Mouse (Mus musculus) hindbrain, embryonic 13.5 days (tissue): ENCODE measurements at regions not wholly inside any gene's neighbourhood (a gene's known extent, or its start where the extent isn't known, plus 50 kb on each side); places are given as distances from the start of the nearest gene placed in this dataset.

Experiments
- ATAC-seq: fragments of 200-750 bp; cut with Nextera tagmentation; 2 replicates; pipeline ENCODE4 v1.8.0; 2017; ENCODE audit warnings: moderate TSS enrichment; ENCODE audit not compliant: low FRiP score
- H3K27ac ChIP-seq: fragments of 300-500 bp; sonication (generic); 2 replicates; pipeline ENCODE4 v1.5.1; 2015; ENCODE audit warnings: inconsistent platforms, mild to moderate bottlenecking, moderate library complexity
- H3K27me3 ChIP-seq: fragments of 300-500 bp; sonication (generic); 2 replicates; pipeline ENCODE4 v1.6.1; 2015; ENCODE audit warnings: mild to moderate bottlenecking, inconsistent platforms
- H3K36me3 ChIP-seq: fragments of 300-500 bp; sonication (generic); 2 replicates; pipeline ENCODE4 v1.6.1; 2015; ENCODE audit warnings: mild to moderate bottlenecking, inconsistent platforms
- H3K4me1 ChIP-seq: fragments of 300-500 bp; sonication (generic); replicated peaks from 2 replicates; pipeline ENCODE4 v1.6.1; 2015; ENCODE audit warnings: inconsistent platforms
- H3K4me2 ChIP-seq: fragments of 300-500 bp; sonication (generic); 2 replicates; pipeline ENCODE4 v1.6.1; 2015; ENCODE audit warnings: inconsistent platforms, mild to moderate bottlenecking, moderate library complexity
- H3K4me3 ChIP-seq: fragments of 300-500 bp; sonication (generic); 2 replicates; pipeline ENCODE4 v1.5.1; 2015; ENCODE audit warnings: mild to moderate bottlenecking, inconsistent platforms
- H3K9ac ChIP-seq: fragments of 300-500 bp; sonication (generic); 2 replicates; pipeline ENCODE4 v1.6.1; 2015; ENCODE audit warnings: mild to moderate bottlenecking, inconsistent platforms
- H3K9me3 ChIP-seq: fragments of 300-500 bp; sonication (generic); 2 replicates; pipeline ENCODE4 v1.6.1; 2016; ENCODE audit warnings: inconsistent platforms
- WGBS: fragments of 180-500 bp; shearing (Covaris S2); methylation state at CpG from one replicate; pipeline ENCODE4 v1.1.7; 2015; 5-methylcytosine and 5-hydroxymethylcytosine counted together

DNA sequence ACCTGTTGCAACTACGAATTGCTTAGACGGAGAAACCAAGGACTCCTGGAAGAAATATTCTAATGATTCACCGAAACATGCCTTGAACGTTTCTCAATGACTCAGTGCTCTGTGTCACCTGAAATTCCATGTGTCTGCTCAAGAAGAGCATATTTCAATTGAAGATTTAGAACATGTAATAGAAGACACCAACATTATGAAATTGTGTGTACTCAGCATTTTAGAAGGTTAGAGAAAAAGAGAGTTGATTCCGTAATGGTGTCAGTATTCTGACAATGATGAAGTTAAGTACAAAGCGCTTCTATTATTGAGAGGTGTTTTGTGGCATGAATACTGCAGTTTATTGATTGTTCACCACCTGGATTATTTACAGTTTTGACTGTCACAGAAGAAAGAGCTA lies 159.1 kb upstream of the Gap43 start:
- no peaks in the 10 kb centered on the region for H3K9me3 ChIP-seq
- ATAC-seq: no peak
- no peak overlapping the region for H3K4me2 ChIP-seq
- H3K27ac ChIP-seq: no peak overlapping the region
- H3K27me3 ChIP-seq: no peaks in the 10 kb centered on the region
- H3K9ac ChIP-seq: no peak overlapping the region
- WGBS: 94% methylated on average over 6 of the region's 6 CpGs
- no peaks in the 10 kb centered on the region for H3K4me1 ChIP-seq
- no peak overlapping the region for H3K4me3 ChIP-seq
- no peaks in the 10 kb centered on the region for H3K36me3 ChIP-seq

DNA sequence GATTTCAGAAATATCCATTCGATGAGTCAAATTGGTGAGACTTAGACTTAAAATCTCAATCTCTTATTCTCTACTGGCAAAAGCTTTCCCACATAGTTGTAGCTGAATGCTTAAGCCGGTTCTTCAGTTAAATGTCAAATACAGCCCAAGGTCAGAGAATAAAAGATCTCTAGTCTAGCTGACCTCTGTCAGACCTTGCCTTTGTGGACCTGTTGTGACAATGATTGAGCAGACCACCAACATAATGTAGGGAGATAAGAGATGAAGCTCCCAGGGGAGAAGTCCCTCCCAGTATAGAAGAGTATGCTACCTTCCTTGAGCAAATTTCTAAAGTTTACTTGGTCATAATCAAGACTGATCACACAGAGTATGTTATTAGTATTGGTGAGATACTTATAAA lies 157.9 kb upstream of the Gap43 start:
- no peak overlapping the region for H3K4me2 ChIP-seq
- 52% methylated on average over 2 of the region's 2 CpGs for WGBS
- no peaks in the 10 kb centered on the region for H3K36me3 ChIP-seq
- H3K27me3 ChIP-seq: no peaks in the 10 kb centered on the region
- H3K9ac ChIP-seq: no peak overlapping the region
- H3K9me3 ChIP-seq: no peaks in the 10 kb centered on the region
- H3K4me3 ChIP-seq: no peak overlapping the region
- no peaks in the 10 kb centered on the region for H3K4me1 ChIP-seq
- ATAC-seq: no peak
- no peak overlapping the region for H3K27ac ChIP-seq

DNA sequence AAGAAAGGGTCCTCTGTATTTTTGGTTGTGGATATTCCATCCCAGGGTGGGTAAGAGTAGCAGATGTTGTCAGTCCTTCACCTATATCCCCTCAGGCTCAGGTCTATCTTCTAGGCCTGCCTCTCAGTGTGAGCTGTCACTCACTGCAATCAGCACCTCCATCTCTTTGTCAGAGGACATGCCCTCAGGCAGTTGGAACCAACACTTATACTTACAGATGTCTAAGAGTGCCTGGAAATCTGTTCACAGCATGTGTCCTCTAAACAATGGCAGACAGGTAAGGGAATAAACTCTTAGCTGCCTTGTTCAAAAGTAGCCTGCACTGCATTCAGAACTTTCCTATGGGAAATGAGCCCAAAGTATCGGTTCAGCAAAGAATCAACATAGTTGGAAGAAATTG lies 153.1 kb upstream of the Gap43 start:
- Histone ChIP-seq H3K36me3 (no peaks in the 10 kb centered on the region), H3K4me1 (peaks cover 4% of the 10 kb centered on the region), H3K27me3 (no peaks in the 10 kb centered on the region), H3K4me3 (no peak overlapping the region), H3K9me3 (no peaks in the 10 kb centered on the region), H3K9ac (no peak overlapping the region), H3K4me2 (no peak overlapping the region), H3K27ac (no peak overlapping the region)
- WGBS: 95% methylated on average over 1 of the region's 1 CpGs
- no peak for ATAC-seq

DNA sequence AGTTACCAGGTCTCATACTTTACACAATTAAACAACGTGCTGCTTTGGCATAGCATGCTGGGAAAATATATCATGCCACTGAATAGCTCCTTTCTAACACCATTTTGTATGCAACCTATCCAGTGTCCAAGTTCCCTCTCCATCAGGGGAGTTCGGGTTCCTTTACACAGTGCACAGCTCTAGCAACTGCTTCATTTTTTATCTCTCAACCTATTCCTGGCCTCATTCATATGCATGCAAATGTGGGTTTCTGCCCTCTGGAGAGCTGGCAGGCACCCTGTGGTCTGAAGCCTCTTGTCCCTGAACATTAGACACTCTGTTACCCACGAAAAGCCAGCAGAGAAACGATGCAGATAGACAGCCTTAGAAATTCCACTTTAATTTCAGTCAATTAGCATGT lies 148.3 kb upstream of the Gap43 start:
- H3K9ac ChIP-seq: no peak overlapping the region
- ATAC-seq: no peak
- WGBS: 27% methylated on average over 4 of the region's 4 CpGs

DNA sequence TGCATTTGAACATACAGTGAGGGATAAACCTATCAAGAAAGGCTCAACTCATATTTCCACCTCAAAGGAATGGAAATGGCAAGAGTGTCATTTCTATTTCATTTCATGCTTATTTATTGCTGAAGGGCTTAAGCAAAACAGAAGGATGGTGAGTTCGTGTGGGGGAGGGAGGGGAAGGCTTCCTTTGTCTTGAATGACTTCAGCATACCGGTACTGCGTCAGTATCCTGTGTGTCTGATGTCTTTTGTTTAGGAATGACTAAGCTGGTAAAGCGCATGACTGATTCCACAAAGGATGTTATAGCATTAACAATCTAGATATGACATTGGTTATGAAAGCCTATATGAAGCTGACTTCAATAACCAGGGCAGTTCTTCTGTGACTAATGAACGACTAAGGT lies 139.5 kb upstream of the Gap43 start:
- Histone ChIP-seq H3K9me3 (no peaks in the 10 kb centered on the region), H3K9ac (no peak overlapping the region), H3K4me3 (no peak overlapping the region), H3K4me1 (no peaks in the 10 kb centered on the region), H3K36me3 (no peaks in the 10 kb centered on the region), H3K27ac (no peak overlapping the region), H3K27me3 (no peaks in the 10 kb centered on the region), H3K4me2 (no peak overlapping the region)
- ATAC-seq: no peak
- 44% methylated on average over 5 of the region's 5 CpGs for WGBS

More for the DNA sequence above, 148.3 kb upstream of the Gap43 start:
- no peak overlapping the region for H3K4me3 ChIP-seq
- no peak overlapping the region for H3K4me2 ChIP-seq
- H3K9me3 ChIP-seq: no peaks in the 10 kb centered on the region
- no peak overlapping the region for H3K27ac ChIP-seq
- H3K27me3 ChIP-seq: no peaks in the 10 kb centered on the region
- H3K4me1 ChIP-seq: peaks cover 4% of the 10 kb centered on the region
- no peaks in the 10 kb centered on the region for H3K36me3 ChIP-seq

DNA sequence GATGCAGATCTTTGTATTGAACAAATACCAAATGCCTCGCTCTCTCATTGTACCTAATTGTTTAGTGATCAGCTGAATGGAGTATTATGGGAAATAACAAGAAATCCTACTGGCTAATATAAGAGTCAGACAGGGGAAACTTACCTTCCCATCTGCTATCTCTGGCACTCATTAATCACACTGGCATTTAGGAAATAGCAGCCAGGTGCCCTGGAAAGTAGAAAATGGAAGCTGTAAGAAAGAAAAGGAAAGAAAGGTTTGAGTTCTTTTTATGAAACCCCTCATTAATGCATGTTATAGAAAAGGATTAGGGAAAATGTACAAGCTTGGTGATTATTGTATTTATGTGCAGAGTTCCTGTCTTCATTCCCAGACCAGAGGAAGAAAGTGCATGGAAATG lies 126.5 kb upstream of the Gap43 start:
- no peak overlapping the region for H3K9ac ChIP-seq
- ATAC-seq: no peak
- no peaks in the 10 kb centered on the region for H3K9me3 ChIP-seq
- no peak overlapping the region for H3K27ac ChIP-seq
- 37% methylated on average over 1 of the region's 1 CpGs for WGBS
- H3K4me1 ChIP-seq: peaks cover 7% of the 10 kb centered on the region
- H3K4me2 ChIP-seq: no peak overlapping the region
- H3K36me3 ChIP-seq: no peaks in the 10 kb centered on the region
- H3K4me3 ChIP-seq: no peak overlapping the region
- no peaks in the 10 kb centered on the region for H3K27me3 ChIP-seq

DNA sequence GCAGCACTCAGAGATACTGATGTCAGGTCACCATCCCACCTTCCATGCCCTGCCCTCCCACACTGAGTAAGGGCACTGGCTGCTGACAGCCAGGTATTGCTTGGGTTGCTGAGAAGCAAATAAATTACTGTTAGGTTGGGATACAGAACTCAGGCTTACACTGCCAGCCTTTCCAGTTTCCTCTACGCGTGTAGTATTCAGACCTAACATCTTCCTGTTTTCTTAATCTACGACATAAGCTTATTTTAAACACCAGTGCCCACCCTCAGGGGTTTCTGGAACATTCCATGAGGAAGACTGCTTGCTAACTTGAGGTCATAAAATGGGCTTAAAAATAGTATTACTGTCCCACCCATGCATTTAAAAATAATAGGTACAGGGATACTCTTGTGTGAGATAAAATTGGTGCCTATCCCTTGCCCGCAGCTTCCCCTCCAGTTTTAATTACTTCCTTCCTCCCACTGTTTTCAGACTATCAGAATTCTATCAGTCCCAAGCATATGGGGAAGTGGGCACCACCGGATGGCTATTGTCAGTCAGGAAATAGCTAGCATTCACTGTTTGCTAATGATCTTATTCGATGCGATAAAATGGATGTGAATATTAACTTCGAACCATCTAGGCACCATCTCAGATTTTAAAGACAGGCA lies 116.0 kb upstream of the Gap43 start:
- Histone ChIP-seq H3K27ac (no peak overlapping the region), H3K4me3 (no peak overlapping the region), H3K9ac (no peak overlapping the region), H3K4me1 (no peaks in the 10 kb centered on the region), H3K27me3 (no peaks in the 10 kb centered on the region), H3K36me3 (no peaks in the 10 kb centered on the region), H3K4me2 (no peak overlapping the region), H3K9me3 (no peaks in the 10 kb centered on the region)
- ATAC-seq: no peak
- WGBS: 84% methylated on average over 8 of the region's 8 CpGs

DNA sequence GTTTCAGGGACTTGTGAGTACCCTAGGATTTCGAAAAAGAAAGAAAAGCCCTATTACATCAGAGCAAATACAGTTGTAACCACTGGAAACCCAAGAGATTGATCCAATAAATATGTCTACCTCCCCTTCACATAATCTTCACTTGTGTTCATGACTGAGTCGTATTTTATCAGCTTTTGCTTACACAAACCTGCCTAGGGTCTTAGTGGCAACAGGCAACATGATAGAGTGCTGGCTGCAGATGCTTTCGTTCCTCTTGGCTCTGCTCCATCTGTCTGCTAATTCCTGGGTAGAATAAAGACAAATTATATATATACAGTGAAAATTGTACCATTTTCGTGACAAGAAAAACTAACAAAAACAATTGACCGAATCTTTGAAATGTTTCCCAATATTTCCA lies 112.9 kb upstream of the Gap43 start:
- no peaks in the 10 kb centered on the region for H3K4me1 ChIP-seq
- WGBS: 71% methylated on average over 5 of the region's 5 CpGs
- no peaks in the 10 kb centered on the region for H3K27me3 ChIP-seq
- no peak for ATAC-seq
- H3K9ac ChIP-seq: no peak overlapping the region
- no peaks in the 10 kb centered on the region for H3K36me3 ChIP-seq
- H3K9me3 ChIP-seq: no peaks in the 10 kb centered on the region
- H3K27ac ChIP-seq: no peak overlapping the region
- H3K4me3 ChIP-seq: no peak overlapping the region
- no peak overlapping the region for H3K4me2 ChIP-seq

DNA sequence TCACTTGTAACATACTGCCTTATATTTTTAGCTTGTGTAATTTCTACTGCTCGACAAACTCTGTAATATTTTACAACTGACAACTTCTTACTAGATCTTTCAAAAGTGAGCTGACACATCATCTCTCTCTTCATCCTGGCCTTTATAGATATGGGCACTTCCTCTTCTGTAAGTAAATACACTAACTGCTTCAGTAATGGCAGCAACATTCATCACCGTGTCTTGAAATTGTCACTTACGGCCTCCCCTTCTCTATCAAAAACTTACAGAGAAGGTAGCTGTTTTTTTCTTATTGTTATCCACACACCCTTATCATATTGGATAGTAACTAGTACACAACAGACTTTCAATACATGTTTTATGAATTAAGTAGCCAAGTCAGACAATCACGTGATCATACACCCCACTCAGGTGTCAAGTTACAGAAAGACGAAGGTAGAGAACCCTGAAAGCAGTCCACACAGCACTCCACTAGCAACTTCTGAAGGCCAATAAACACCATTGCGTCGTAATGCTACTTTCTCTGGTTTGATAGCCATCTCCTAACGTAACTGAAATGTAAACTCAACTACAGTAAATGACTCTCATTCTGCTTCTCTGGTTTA lies 109.5 kb upstream of the Gap43 start:
- no peak for ATAC-seq
- Histone ChIP-seq H3K4me2 (no peak overlapping the region), H3K9ac (no peak overlapping the region), H3K4me3 (no peak overlapping the region), H3K4me1 (peaks cover 10% of the 10 kb centered on the region), H3K36me3 (no peaks in the 10 kb centered on the region), H3K27me3 (no peaks in the 10 kb centered on the region), H3K27ac (no peak overlapping the region), H3K9me3 (no peaks in the 10 kb centered on the region)
- 91% methylated on average over 8 of the region's 8 CpGs for WGBS

DNA sequence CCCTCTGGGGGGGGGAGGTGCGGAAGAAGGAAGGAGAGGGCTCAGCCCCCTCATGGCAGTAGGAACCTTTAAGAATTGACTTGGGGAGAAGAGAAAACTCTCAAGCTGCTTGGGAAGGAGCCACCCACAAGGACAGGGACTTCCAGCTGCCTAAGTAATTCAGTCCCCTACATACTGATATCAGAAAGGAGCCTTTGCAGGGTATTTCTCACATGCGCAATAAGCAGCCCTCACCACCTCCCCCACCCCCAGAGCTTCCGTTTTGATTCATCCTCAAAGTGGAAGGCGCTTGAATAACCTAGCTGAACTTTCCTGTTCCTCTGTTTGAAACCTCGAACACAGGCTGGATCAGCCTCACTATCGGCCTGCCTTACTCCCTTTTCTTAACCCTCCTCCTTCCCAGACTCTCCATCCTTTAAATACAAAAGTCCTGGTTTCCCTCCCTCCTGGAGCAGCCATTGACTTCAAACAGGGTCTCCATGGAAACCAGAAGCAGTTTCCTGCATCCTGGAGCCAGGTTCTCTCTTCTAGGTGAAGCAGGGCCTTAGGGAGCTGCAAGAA lies 104.5 kb upstream of the Gap43 start:
- Histone ChIP-seq H3K27ac (peak overlapping the region; percentile 94), H3K9me3 (no peaks in the 10 kb centered on the region), H3K4me2 (peak overlapping the region; percentile 50), H3K4me3 (peak overlapping the region; percentile 25), H3K9ac (peak overlapping the region; percentile 51), H3K36me3 (no peaks in the 10 kb centered on the region), H3K4me1 (peaks cover 18% of the 10 kb centered on the region), H3K27me3 (no peaks in the 10 kb centered on the region)
- 8% methylated on average over 6 of the region's 6 CpGs for WGBS
- peak; percentile 92 for ATAC-seq

DNA sequence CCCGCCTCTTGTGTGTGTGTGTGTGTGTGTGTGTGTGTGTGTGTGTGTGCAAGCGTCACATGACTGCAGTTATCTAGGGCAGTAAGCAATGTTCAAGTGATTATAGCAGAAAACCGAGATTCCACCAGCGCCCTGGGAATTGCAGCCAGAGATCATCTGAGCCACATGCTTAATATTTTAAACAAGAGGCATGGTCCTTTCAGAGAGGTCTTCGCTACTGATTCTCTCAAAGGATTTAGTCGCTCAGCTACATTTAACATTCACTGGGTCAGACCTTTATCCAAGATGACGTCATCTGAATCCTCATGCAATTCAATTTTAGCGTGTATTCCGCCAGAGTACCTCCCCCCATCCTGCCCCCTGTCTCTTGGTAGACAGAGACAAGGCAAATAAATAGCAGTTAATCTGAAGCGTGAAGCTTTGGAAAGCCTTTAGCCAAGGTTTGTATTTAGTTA lies 104.0 kb upstream of the Gap43 start:
- Histone ChIP-seq H3K4me1 (peaks cover 18% of the 10 kb centered on the region), H3K27ac (peak overlapping the region; percentile 94), H3K4me2 (peak overlapping the region; percentile 50), H3K36me3 (no peaks in the 10 kb centered on the region), H3K4me3 (peak overlapping the region; percentile 25), H3K27me3 (no peaks in the 10 kb centered on the region), H3K9me3 (no peaks in the 10 kb centered on the region), H3K9ac (peak overlapping the region; percentile 51)
- peak; percentile 81 for ATAC-seq
- WGBS: 26% methylated on average over 10 of the region's 10 CpGs

DNA sequence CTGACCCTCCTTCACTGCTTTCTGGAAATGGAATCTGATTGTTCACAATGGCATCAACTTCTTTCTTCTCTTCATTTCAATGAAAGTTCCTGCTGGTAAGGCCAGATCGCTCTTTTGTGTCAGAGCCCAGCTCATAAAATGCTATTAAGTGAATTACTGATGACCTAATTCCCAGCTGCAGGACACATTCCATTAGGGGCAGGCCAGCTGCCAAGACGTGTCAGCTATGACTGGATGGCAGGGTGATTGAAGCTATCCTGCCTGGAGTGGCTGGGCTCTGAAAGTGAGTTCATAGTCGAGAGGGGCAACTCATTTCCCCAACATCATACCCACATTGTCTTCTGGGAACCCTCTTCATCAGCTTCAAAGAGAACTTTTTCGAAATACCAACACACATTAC lies 100.4 kb upstream of the Gap43 start:
- Histone ChIP-seq H3K36me3 (no peaks in the 10 kb centered on the region), H3K27ac (no peak overlapping the region), H3K4me1 (peaks cover 17% of the 10 kb centered on the region), H3K4me3 (no peak overlapping the region), H3K9me3 (no peaks in the 10 kb centered on the region), H3K27me3 (no peaks in the 10 kb centered on the region), H3K4me2 (no peak overlapping the region), H3K9ac (no peak overlapping the region)
- ATAC-seq: no peak
- WGBS: 35% methylated on average over 4 of the region's 4 CpGs

DNA sequence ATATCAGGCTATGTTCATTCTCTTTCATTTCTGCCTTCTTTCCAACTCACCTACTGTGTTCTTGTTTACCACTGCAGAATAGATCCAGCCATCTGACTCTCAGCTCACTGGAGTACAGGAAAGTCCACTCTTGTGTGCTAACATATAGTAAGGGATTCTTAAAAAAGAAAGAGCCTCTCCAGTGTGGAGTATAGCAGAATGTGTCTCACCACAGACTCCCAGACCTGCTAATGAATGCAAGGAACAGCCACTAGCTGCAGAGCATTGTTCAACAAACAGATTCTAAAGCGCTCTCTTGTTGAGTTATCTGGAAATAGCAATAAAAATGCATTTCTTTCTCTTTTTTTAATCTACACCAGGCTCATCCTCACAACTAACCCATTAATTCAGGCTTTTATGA lies 91.1 kb upstream of the Gap43 start:
- Histone ChIP-seq H3K4me2 (no peak overlapping the region), H3K27me3 (no peaks in the 10 kb centered on the region), H3K4me1 (no peaks in the 10 kb centered on the region), H3K4me3 (no peak overlapping the region), H3K36me3 (no peaks in the 10 kb centered on the region), H3K27ac (no peak overlapping the region), H3K9me3 (no peaks in the 10 kb centered on the region), H3K9ac (no peak overlapping the region)
- WGBS: 98% methylated on average over 1 of the region's 1 CpGs
- ATAC-seq: no peak
